Mouse (Mus musculus) thymus, postnatal 4 days (tissue): ENCODE data around the gene Dapk2.

Source experiments
- DNase-seq: peaks from one replicate; pipeline ENCODE4 v3.0.0; 2021

The Dapk2 gene

GRCm38 (mm10) chr9:66194003-66194402 is 36.0 kb downstream of the Dapk2 start:
- DNase-seq, result no peak

DNA sequence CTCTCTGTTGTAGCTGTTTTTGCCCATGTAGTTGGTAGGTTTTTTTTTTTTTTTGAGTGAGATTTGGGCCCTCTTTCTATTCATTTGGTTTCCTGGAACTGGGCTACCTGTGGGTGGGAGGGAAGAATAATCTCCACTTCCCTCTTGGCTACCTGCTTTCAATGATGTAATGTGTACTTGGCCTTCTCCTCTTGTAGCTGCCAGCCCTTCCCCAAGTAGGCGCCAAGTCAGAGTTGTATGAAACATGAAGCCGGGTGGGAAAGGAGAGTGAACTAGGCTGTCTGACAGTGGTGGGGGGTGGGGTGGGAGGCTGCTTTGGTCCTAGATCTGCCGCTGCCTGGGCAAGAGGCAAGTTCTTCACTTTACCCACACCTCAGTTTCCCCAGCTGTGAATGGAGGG is 38.5 kb downstream of the Dapk2 start:
- no peak for DNase-seq

- DNase-seq, result no peak
These were observed 40.5 kb downstream of the Dapk2 start for GRCm38 (mm10) chr9:66198533-66198932.

DNA sequence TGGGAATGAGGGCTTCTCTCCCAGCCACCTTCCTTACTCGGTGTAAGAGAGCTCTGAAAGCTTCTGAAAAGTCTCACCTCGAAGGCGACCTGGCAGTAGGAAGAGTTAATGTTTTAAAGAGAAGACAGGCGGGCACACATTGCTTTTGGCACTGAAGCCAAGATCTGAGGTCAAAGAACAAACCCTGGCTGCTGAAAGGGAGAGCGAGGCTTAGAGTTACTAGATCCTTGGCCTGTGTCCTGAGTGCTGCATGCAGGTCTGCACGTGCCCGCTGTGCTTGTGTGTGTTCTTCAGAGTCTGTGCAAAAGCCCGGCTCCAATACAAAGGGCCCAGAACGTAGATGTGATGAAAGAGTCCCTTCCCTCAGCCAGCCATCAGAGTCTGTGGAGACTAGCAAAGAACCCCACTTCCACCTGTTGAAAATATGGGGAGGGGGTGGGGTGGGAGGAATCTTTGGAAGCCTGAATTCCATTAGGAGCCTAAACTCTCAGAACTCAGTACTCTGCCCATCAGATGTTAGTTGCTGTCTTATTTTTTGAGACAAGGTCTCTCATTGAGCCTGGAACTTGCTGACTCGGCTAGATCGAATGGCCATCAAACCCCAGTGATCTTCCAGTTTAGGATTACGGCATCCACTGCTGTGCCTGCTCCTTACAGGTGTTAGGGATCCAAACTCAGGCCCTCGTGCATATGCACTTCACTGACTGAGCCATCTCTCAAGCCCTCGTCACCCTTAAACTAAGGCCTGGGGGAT is 41.8 kb downstream of the Dapk2 start:
- DNase-seq, result no peak

DNA sequence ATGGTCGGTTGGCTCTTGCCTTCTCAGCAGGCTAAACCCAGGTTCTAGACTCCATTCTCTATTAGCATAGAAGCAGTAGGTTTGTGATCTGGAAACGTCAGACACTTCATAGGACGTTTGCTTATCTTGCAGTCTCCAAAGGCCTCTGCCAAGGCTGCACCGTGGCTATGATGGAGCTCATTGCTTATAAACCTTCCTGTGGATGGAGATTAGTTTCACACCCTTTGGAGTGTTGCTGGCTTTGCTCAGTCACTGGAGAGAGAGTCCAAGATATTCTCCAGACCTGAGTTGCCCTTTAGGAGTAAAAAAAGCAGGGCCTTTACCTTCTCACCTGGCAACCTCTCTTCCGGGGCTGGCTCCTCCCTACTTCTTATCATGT is 42.4 kb downstream of the Dapk2 start:
- DNase-seq, result no peak

GRCm38 (mm10) chr9:66201665-66202064 is 43.6 kb downstream of the Dapk2 start:
- DNase-seq, result no peak

DNA sequence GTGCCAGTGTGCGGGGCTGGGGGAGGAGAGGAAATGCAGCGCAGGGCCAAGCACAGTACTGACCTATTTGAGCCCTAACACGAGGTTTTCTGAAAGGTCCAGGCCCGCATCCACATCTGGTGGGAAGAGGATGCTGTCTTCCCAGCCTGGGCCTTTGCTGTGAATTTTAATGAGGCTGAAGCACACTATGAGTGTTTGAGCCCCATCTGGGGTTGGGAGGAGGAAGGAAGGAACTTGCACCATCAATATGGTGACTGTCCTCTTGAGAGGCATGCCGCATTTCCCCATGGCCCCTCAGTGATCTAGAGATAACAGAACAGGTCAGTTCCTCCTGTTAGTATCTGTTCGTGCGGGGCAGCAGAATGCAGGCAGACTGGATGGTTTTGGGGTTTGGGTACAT is 44.4 kb downstream of the Dapk2 start:
- DNase-seq, result no peak

- no peak for DNase-seq
These were observed 47.7 kb downstream of the Dapk2 start for GRCm38 (mm10) chr9:66205702-66206101.

DNA sequence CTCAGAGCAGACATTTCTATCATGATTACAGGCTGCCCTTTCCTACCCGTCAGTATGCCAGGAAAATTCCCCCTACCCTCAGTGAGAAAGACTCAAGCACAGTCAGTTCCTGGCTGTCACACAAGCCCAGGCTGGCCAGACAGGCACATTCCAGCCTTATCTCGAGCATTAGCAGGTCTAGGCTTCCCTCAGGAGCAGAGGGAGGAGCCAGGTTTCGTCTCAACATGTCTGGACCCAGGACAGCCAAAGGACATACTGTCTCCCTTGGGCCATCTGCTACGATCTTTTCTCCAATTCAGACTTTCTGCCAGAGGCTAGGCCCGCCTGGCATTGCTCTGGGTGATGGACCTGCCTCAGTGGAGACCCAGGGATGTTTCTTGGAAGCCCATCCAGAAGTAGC is 48.8 kb downstream of the Dapk2 start:
- DNase-seq, result no peak

DNA sequence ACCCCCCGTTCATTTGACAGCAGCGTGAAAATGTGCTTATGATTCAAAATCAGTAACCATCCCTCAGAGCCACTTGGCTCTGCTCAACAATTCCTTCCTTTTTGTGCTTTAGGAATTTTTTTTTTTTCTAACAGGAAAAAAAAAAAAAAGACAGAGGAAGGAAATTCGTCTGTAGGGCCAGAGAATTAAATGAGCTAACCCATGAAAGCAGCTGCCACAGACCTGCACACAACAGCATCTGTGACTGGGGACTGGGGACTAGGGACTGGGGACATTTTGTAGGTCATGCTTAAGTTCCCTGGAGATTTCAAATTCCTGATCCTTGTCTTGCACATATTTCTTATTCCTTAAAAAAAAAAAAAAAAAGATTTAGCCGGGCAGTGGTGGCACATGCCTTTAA is 53.4 kb downstream of the Dapk2 start:
- DNase-seq, result no peak

- no peak for DNase-seq
These were observed 54.1 kb downstream of the Dapk2 start for GRCm38 (mm10) chr9:66212088-66212487.

DNA sequence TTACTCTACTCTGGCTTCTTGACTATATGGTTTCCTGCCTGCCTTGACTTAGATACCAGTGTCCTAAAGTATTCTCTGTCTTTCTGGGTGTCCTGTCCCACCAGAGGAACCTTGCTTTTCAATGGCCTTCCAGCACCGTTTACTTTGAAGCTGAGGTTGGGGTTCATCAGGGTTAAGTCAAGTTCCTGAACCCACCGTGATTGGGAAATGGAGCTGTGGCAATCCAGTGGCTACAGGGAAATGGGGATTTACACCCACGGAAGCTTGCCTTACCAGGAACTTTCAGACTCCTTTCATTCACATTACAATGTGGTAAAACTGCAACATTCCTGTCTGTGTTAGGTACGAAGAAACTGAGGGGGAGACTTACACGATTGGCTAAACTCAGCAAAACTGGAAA is 54.8 kb downstream of the Dapk2 start:
- no peak for DNase-seq

GRCm38 (mm10) chr9:66213386-66214032 is 55.5 kb downstream of the Dapk2 start:
- DNase-seq, result no peak

DNA sequence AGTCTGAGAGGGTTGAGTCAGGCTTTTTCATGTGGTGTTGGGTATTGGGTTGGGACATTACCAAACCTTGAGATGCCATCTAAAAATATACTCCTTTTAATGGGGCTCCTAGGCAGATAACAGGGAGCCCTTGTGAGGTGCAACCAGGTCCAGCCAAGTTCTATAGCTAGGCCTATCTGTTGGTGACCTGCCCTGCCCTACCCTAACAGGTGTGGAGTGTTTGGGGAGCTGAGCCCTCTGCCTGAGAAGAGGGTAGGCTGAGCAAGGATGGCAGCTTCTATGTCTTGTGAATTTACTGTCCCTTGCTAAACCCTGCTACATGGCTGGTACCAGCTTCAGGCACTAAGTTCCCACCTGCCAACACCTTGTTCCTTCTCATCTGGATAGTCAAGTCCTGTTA is 57.5 kb downstream of the Dapk2 start:
- DNase-seq, result no peak

DNA sequence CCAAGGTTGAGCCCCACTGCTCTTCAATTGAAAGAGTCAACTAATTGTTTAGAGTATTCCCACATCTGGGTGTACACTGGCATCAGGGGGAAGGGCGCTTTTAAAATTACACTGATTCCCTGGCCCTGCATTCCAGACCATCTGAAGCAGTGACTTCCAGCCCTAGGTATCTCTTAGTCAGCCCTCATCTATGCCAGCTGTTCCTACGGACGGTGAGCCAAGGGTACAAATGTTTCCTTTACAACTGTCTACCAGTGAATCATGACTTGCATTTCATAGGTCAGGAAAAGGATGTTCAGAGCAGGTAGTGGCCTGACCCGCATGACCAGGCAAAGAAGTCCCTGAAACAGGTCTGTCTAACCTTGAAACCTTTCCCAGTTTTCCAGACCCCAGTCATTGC is 59.9 kb downstream of the Dapk2 start:
- DNase-seq, result no peak

GRCm38 (mm10) chr9:66218917-66219725 is 61.1 kb downstream of the Dapk2 start:
- DNase-seq, result no peak

DNA sequence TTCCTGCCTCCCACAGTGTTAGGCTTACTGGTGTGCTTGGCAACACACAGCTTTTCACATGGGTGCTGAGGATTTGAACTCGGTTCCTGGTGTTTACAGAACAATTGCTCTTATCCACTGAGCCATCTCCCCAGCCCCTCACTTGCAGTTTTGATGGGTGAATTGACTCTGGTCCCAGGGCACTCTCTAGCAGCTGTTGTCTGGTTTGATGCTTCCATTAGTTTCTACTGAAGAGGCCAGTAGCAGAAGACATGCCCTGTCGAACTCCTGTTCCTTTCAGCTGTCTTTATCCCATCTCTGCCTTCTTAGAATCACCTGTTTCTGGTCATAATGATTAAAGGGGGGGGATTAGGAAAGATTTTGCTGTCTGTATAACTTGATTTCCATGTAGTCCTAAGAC is 65.8 kb downstream of the Dapk2 start:
- no peak for DNase-seq

DNA sequence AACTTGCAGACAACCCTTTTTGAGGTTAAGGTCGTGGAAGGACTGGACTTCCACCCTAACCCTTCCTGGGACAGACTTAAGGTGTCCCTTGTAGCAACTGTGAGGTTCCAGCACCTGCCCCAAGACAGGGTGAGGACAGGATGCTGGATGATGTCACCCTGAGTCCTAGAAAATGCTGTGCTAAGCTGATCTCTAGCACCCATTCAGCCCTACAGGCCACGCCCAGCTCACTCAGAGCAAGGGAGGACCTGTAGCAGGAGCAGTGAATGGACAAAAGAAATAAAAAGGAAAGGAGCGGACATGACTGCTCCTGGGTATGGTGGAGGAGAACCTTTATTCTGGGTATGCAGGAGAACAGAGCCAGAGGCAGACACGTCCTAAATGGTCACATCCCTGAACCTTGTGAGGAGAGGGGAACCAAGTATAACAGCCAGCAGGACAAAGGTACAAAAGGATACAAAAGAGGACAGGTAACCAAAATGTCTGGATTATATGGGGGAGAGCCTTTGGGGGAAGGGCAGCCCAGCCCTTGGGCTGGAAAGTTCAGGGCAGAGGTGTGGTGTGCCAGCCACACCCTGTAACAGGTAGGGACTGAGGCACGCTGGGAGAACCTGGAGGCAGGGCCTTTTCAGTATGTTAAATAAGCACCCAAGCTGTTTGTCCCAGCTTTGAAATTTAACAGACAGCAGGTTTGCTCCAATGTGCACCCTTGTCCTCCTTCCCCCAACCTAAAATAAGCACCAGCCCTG is 67.9 kb downstream of the Dapk2 start:
- no peak for DNase-seq

DNA sequence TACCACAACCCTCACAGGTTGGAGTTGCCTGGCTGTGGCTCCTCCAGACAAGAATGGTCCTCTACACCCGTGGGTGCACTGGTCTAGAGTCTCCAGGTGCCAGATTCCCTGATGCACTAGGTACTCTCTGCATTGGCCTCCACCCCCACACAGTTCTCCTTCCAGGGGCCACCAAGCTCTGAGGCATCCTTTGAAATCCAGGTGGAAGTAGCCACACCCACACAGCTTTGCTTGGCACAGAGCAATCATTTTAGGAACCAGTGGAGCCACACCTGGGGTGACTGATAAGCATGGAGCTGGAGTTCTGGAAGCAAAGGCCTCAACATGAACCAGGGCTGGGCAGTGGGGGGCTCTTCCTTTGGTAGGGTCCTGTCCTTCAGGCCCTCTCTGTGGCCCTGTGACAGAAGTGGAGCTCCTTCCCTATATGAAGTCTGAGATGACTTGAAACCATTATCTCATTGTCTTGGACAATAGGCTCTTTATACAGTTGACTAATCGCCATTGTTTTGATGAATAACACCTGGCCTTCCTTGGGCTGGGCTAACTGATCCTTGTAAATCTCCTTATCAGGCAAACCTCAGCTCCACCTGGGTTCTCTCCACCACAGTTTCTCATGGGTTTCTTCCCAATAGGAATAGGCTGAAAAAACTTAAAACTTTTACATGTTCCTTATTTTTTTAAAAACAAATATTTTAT is 70.6 kb downstream of the Dapk2 start:
- no peak for DNase-seq

GRCm38 (mm10) chr9:66231820-66232479 is 73.9 kb downstream of the Dapk2 start:
- DNase-seq, result no peak

DNA sequence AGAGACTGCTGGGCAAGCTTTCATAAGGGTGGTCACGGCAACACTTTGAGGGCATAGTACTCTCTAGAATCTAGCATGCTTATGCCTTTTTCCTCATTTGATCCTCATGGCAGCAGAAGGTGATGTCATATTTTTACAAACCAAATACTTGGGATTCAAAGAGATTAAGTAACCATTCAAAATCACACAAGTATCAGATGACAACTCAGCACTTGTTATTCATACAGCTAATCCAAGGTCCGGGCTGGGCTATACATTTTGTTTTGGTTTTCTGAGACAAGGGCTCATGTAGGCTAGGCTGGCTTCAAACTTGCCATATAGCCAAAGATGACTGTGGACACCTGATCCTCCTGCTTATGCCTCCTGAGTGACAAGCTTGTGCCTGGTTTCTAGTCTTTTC is 78.6 kb downstream of the Dapk2 start:
- no peak for DNase-seq

GRCm38 (mm10) chr9:66237742-66238141 is 79.7 kb downstream of the Dapk2 start:
- DNase-seq, result no peak
